Mouse (Mus musculus): ENCODE measurements at regions not wholly inside any gene's neighbourhood (a gene's known extent, or its start where the extent isn't known, plus 50 kb on each side); places are given as distances from the start of the nearest gene placed in this dataset.

GRCm38 (mm10) chr14:45764231-45764630, 106.3 kb upstream of the Ddhd1 start:
- no peak for TF ChIP-seq CTCF (IDR thresholded peaks at IDR 0.05; ENCODE audit: low read depth, low read length)
- no peak for TF ChIP-seq POLR2A (IDR thresholded peaks at IDR 0.05; ENCODE audit: borderline replicate concordance, low read depth, low read length)

Data from bone marrow macrophage, adult 2 months (primary cell).